Mouse (Mus musculus): ENCODE measurements around the gene Pcolce2.
"Not testable (repeated sequence)": the region's sequence is repeated elsewhere in the genome, so short reads cannot be mapped to it uniquely, and the experiment has no call there.

Pcolce2 gene

GRCm38 (mm10) chr9:95637271-95638181 lies at the start of gene Pcolce2:
TSS of gene Pcolce2 (plus strand) at chr9:95637601.
- DNase-seq = no peak

DNA sequence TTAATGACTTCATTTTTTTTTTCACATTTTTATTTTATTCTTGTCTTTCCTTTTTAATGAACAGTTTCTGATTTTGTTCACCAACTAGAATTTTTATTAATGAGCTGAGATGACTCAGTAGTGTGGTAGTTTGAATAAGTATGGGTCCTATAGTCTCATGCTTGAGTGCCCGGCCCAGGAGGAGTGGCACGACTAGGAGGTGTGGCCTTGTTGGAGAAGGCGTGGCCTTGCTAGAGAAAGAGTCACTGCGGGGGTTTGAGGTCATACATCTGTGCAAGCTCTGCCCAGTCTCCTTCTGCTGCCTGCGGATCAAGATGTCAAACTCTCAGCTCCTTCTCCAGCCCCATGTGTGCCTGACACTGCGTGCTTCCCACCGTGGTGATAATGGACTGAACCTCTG lies 49.3 kb upstream of the Pcolce2 start:
- DNase-seq = no peak

DNA sequence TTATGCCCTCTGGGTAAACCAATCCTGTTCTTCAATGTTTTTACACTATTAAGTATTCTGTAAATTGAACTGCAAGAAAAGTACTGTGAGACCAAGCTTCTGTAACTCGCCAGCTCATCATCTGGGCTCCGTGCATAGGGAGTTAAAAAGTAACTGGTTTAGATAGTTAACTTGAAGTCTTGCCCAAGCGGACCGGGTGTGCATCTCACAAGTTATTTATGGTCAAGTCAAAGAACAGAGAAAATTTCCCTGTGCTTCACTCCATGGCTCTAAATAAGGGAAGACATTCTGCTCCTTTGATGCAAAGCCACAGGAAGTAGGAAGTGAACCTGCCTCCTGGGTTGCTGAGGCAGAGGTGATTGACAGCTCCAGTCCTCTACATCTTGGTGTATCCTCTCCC lies 43.1 kb upstream of the Pcolce2 start:
- DNase-seq = no peak

DNA sequence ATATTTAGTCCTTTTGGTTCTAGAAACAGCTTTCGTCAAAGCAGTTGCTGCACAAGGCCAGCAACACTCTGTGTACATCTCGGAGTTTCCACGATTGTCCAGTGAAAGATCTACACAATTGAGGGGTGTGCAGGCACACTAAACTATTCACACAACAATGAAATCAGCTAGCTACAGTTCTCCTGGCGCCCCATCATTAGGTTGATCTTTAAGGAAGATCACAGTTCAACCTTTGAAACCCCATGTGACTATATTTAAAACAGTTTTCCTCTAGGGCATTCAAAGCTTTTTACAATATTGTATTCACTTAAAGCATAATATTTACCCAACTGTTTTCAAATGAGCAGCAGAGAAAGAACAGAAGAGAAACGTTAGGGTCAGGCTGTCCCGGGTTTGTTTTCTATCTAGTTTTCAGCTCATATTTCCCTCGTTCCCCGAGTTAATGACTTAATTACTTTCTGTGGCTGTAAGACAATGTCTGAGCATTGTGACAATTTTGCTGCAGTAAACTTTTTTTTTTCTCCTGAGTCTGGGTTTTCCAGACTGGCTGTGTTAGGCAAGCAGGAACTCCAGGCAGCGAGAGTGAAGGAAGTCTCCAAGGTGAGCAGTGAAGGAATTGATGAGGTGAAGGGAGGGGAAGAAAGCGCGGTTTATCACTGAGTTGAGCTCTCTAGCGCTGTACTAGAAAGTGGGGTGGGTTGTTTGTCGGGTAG lies 39.8 kb upstream of the Pcolce2 start:
- DNase-seq = no peak

DNA sequence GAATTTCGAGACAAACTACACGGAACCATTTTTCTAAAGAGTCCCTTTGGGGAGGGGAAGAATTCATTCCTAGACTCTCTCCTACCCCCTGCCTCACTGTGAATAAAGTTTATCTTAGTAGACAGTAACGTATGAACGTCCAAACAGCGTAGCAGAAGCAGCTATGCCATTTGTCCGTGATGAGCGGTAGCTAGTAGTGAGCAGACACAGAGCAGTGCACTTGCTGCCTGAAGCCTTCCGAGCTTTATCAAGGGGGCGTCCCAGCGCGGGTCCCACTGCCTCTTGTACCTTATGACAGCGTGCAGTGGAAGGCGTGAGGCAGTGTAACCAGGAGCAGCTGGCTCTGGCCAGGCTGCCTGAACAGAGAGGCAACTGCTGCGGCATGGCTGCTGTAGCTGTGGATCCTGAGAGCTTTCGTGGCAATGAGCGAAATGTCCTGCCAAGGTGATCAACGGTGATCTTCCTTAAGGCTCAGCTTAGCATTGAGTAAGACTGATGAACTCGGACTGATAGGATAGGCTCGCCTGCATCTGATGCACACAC lies 39.2 kb upstream of the Pcolce2 start:
- DNase-seq = no peak

- DNase-seq = peak in 1 of 2 experiments; percentile 4
Measured at GRCm38 (mm10) chr9:95599399-95599798, 38.0 kb upstream of the Pcolce2 start.

- no peak for DNase-seq
Measured at GRCm38 (mm10) chr9:95602849-95603248, 34.6 kb upstream of the Pcolce2 start.

DNA sequence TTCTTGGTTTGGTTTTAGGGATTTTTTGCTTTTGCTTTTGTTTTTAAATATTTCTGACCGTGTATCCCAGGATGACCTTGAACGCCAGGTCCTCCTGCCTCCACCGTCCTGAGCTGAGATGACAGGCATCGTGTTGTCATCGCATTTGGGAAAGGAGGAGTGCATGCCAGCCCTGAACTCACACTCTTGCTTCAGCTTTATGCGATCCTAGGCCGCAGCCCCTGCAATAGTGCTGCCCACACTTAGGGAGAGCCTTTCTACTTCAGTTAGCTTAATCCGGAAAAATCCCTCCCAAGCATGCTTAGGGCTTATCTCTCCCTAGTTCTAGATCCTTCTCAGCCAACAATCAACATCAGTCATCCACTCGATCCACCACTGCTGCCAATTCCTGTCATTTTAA lies 34.1 kb upstream of the Pcolce2 start:
- no peak for DNase-seq

DNA sequence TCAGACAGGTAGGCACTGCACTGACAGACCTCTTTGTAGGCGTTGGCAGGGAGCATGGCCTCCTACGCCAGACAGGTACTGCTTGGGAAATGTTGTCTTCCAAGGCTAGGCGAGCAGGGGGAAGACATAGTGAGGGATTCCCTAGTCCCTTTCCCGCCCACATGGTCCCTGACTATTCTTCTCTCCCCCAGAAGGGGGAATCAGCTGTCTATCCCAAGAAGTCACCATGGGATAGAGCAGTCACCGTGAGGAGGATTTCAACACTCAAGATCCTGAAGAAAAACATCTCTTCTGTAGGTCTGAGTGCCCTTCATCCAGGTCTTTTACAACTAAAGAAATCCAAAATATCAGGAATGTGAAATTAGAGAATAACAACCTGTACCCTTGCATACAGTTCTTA lies 30.2 kb upstream of the Pcolce2 start:
- DNase-seq = no peak

DNA sequence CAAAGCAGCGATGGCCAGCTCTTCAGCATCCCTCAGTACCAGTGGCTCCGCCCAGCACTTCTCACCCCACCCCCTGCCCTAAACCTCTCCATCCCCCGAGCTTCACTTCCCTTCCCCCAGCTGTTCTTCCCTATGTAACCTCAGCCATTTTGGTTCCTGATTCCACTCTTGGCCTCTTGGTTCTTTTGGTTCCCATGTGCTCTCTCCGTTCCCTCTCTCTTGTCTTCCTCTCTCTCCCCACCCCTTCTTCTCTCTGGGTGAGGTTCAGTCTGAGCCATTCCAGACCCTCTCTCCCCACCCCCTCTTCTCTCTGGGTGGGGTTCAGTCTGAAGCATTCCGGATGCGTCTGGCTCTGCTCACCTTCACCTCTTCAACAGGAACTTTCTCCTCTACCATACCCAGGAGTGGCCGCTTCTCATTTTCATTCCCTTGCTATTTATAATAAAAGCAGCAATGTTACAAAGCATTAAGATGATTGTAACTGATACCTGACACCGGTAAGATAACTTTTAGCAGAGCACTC lies 25.1 kb upstream of the Pcolce2 start:
- no peak for DNase-seq

DNA sequence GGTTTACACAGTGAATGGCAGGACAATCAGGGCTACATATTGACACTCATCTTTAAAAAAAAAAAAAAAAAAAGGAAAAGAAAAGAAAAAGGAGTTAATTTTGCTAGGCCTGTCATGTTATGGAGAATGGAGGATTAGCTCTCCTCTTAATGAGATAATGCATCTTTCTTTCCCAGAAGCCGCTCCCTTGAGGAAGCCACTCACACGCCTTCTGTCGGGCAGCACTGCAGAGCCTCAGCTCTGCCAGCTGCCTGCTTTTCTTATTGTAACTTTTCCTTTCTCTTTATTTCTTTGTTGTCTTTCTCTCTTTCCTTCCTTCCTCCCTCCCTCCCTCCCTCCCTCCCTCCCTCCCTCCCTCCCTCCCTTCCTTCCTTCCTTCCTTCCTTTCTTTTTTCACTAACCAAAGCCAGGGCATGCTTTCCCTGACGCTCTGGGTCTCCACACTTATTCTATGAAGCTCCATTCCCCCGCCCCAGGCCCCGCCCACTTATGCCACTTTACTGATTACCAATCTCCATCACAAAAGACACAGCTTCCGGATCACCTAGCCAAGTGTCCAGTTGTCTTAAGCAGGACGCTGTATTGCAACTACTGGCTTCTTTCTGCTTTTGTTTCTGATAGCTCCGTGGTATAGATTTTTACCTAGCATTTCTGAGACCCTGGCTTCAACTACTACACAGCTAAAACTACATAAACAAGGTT lies 23.8 kb upstream of the Pcolce2 start:
- no peak for DNase-seq

DNA sequence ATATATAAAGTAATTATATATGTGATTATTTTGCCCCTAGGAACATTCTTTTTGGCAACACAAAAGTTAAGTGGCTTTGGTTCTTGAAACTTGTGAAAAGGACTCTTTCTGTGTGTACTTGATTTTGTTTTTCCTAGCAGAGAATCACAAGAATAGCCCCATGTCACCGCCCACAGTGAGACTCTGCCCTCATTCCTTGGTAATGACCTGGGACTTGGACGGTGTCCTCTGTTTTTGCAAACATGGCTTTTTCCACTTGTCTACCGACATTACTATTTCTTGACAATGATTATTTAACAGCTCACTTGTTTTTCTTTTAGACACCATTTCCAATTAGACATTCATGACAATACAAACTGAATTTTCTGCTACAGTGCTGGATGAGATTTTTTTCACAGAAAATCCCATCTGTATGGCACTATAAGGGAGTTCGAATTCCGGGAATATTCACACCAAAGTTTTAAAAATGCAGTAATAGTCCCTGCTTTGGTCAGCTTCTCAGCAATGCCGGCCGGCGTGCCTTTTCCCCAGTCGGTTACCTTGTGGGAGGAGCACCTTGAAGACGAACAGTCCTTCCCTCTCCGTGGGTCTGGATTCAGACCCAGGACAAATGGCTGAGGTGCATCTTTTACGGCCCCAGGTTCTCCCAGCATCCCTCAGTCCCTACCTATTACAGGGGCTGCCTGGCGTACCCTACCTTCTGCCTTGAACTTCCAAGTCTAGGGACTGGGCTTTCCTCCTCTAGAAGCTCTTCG lies 22.4 kb upstream of the Pcolce2 start:
- no peak for DNase-seq

- DNase-seq = no peak
Measured at GRCm38 (mm10) chr9:95615961-95616360, 21.4 kb upstream of the Pcolce2 start.

GRCm38 (mm10) chr9:95618572-95618971 lies 18.8 kb upstream of the Pcolce2 start:
- DNase-seq = no peak

GRCm38 (mm10) chr9:95624072-95624471 lies 13.3 kb upstream of the Pcolce2 start:
- DNase-seq = no peak

- DNase-seq = no peak
Measured at GRCm38 (mm10) chr9:95628439-95628948, 8.9 kb upstream of the Pcolce2 start.

GRCm38 (mm10) chr9:95629561-95629960 lies 7.8 kb upstream of the Pcolce2 start:
- DNase-seq = not testable (repeated sequence)

GRCm38 (mm10) chr9:95636395-95636794 lies 1.0 kb upstream of the Pcolce2 start:
- no peak for DNase-seq

DNA sequence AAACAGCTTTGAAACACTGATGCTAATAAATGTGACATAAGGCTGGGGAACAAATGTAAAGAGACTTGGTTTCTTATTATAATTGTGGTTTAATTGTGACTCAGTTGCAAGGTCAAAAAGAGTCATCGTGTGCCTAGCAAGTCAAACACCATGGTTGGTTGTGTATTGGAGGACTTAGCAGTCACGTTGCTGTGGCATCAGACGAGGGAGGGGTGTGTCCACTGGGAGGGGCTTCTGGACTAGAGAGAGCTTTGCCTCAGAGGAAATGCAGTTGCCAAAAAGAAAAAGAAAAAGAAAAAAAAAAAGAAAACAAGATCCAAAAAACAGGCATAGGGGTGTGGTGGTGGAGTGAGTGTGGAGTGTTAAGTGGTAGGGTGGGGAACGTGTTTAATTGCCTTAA lies 2.5 kb downstream of the Pcolce2 start:
- no peak for DNase-seq

- no peak for DNase-seq
Measured at GRCm38 (mm10) chr9:95645926-95646325, 8.5 kb downstream of the Pcolce2 start.

- DNase-seq = no peak
Measured at GRCm38 (mm10) chr9:95653363-95653762, 16.0 kb downstream of the Pcolce2 start.

DNA sequence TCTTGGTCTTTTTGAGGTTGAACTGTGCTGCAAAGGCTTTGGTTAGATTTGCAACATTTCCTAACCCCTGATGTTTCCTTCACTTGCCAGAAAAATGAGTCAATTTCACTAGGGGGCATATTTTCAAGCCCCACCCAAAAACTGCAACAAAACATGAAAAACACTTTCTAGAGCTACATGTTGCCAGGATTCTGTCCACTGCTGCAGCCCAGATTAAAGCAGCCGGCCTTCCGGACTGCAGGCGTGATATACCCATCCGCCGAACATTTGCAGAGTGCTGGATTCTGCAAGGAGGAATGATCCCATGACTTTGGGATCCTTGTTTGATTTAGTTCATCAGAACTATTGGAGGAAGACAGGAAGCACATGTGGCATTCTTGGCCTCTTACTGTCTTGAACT lies 17.0 kb downstream of the Pcolce2 start:
- no peak for DNase-seq

All from spleen, adult 18-20 months (tissue).